Mouse (Mus musculus) spleen, adult 2 months (tissue): ENCODE results near the gene Cbx1. TPM values are rescaled to one million over a fixed set of nuclear protein-coding genes. Genes with fewer than 3 reads are reported as not detected.

Source experiments
- DNase-seq, 2 experiments: peaks; one replicate each; pipeline versions ENCODE4 v3.0.0 to v3.0.0-alpha.2; 2012 to 2021; ENCODE audit warnings: low spot score in 2 of 2, low read depth in 1 of 2
- H3K27ac ChIP-seq: fragments of 200-500 bp; 2 replicates; pipeline ENCODE4 v1.5.1; 2012; ENCODE audit warnings: low read length, inconsistent platforms; ENCODE audit not compliant: insufficient read depth
- H3K27me3 ChIP-seq: fragments of 200-500 bp; 2 replicates; pipeline ENCODE4 v1.6.1; 2012; ENCODE audit warnings: mild to moderate bottlenecking, moderate library complexity, low read length, inconsistent platforms; ENCODE audit not compliant: control insufficient read depth, insufficient read depth
- H3K36me3 ChIP-seq: fragments of 200-500 bp; 2 replicates; pipeline ENCODE4 v1.6.1; 2012; ENCODE audit warnings: mild to moderate bottlenecking, low read length, inconsistent platforms; ENCODE audit not compliant: control insufficient read depth, insufficient read depth
- H3K4me1 ChIP-seq: fragments of 200-500 bp; 2 replicates; pipeline ENCODE4 v1.6.1; 2011; ENCODE audit warnings: inconsistent platforms; ENCODE audit not compliant: control insufficient read depth, insufficient read depth, insufficient read length
- H3K4me3 ChIP-seq: fragments of 200-500 bp; 2 replicates; pipeline ENCODE4 v1.5.1; 2011; ENCODE audit warnings: mild to moderate bottlenecking, inconsistent platforms; ENCODE audit not compliant: insufficient read depth, insufficient read length; ENCODE audit errors: extremely low read depth
- CTCF ChIP-seq: fragments of 200-500 bp; IDR thresholded peaks from 2 replicates; pipeline ENCODE4 v1.5.1; 2011; ENCODE audit warnings: mild to moderate bottlenecking, inconsistent platforms; ENCODE audit not compliant: insufficient read depth, insufficient read length, insufficient replicate concordance; ENCODE audit errors: extremely low read depth
- POLR2A ChIP-seq: fragments of 200-500 bp; IDR thresholded peaks from 2 replicates; pipeline ENCODE4 v1.6.1; 2011; ENCODE audit warnings: low read depth, low read length, inconsistent platforms
- WGBS: fragments of 180-500 bp; shearing (Covaris S2); methylation state at CpG from one replicate; pipeline ENCODE4 v1.1.7; 2018; 5-methylcytosine and 5-hydroxymethylcytosine counted together
- polyA plus RNA-seq: library from polyadenylated mRNA; depleted of rRNA; stranded (reverse); fragments of >200 nt; gene quantifications from 2 replicates; pipeline ENCODE4 v1.2.3, GENCODE M21; 2012

The Cbx1 gene
- polyA plus RNA-seq, 1 experiment: 13.9 TPM

- WGBS: 91% methylated on average over 4 of the region's 4 CpGs
- Histone ChIP-seq H3K27me3 (no peaks in the 10 kb centered on the region), H3K4me1 (no peaks in the 10 kb centered on the region), H3K4me3 (no peak overlapping the region), H3K36me3 (peaks cover 24% of the 10 kb centered on the region), H3K27ac (no peak overlapping the region)
- DNase-seq: no peak
- TF ChIP-seq CTCF: no peak
- no peak for TF ChIP-seq POLR2A
Observed at GRCm38 (mm10) chr11:96813455-96813854, 24.5 kb downstream of the Cbx1 start.

GRCm38 (mm10) chr11:96813920-96814319 is 25.0 kb downstream of the Cbx1 start:
- TF ChIP-seq POLR2A: no peak
- no peak for TF ChIP-seq CTCF
- Histone ChIP-seq H3K27me3 (no peaks in the 10 kb centered on the region), H3K27ac (no peak overlapping the region), H3K36me3 (peaks cover 24% of the 10 kb centered on the region), H3K4me3 (no peak overlapping the region), H3K4me1 (no peaks in the 10 kb centered on the region)
- no peak for DNase-seq
- 94% methylated on average over 5 of the region's 5 CpGs for WGBS

- Histone ChIP-seq H3K27me3 (no peaks in the 10 kb centered on the region), H3K36me3 (peaks cover 28% of the 10 kb centered on the region), H3K4me3 (no peak overlapping the region), H3K4me1 (no peaks in the 10 kb centered on the region), H3K27ac (no peak overlapping the region)
- TF ChIP-seq CTCF (no peak), POLR2A (no peak)
- WGBS: 85% methylated on average over 2 of the region's 2 CpGs
- DNase-seq: no peak
Observed at GRCm38 (mm10) chr11:96814443-96814842, 25.5 kb downstream of the Cbx1 start.

GRCm38 (mm10) chr11:96815895-96816294 is 27.0 kb downstream of the Cbx1 start:
- 99% methylated on average over 2 of the region's 2 CpGs for WGBS
- Histone ChIP-seq H3K36me3 (peaks cover 36% of the 10 kb centered on the region), H3K4me1 (no peaks in the 10 kb centered on the region), H3K27ac (no peak overlapping the region), H3K4me3 (no peak overlapping the region), H3K27me3 (no peaks in the 10 kb centered on the region)
- TF ChIP-seq POLR2A (no peak), CTCF (no peak)
- no peak for DNase-seq

GRCm38 (mm10) chr11:96816494-96816893 is 27.6 kb downstream of the Cbx1 start:
- WGBS: 81% methylated on average over 1 of the region's 1 CpGs
- Histone ChIP-seq H3K4me3 (no peak overlapping the region), H3K4me1 (no peaks in the 10 kb centered on the region), H3K27me3 (no peaks in the 10 kb centered on the region), H3K27ac (no peak overlapping the region), H3K36me3 (peaks cover 42% of the 10 kb centered on the region)
- DNase-seq: no peak
- no peak for TF ChIP-seq POLR2A
- no peak for TF ChIP-seq CTCF

- no peak overlapping the region for H3K4me3 ChIP-seq
- WGBS: 96% methylated on average over 5 of the region's 5 CpGs
- H3K4me1 ChIP-seq: no peaks in the 10 kb centered on the region
- no peak overlapping the region for H3K27ac ChIP-seq
- no peak for DNase-seq
- no peaks in the 10 kb centered on the region for H3K27me3 ChIP-seq
- H3K36me3 ChIP-seq: peaks cover 43% of the 10 kb centered on the region
- TF ChIP-seq POLR2A (no peak), CTCF (no peak)
Observed at GRCm38 (mm10) chr11:96816979-96817378, 28.1 kb downstream of the Cbx1 start.

- WGBS: 88% methylated on average over 8 of the region's 8 CpGs
- H3K4me3 ChIP-seq: no peak overlapping the region
- H3K4me1 ChIP-seq: peaks cover 9% of the 10 kb centered on the region; the same call in 1 of the 2 replicates
- H3K36me3 ChIP-seq: peaks cover 43% of the 10 kb centered on the region
- H3K27ac ChIP-seq: no peak overlapping the region
- DNase-seq: no peak
- TF ChIP-seq POLR2A: no peak
- TF ChIP-seq CTCF: no peak
- H3K27me3 ChIP-seq: no peaks in the 10 kb centered on the region
Observed at GRCm38 (mm10) chr11:96818128-96818710, 29.3 kb downstream of the Cbx1 start.

- 93% methylated on average over 10 of the region's 10 CpGs for WGBS
- Histone ChIP-seq H3K4me1 (peaks cover 16% of the 10 kb centered on the region), H3K4me3 (no peak overlapping the region), H3K27ac (no peak overlapping the region), H3K27me3 (no peaks in the 10 kb centered on the region), H3K36me3 (peaks cover 38% of the 10 kb centered on the region)
- no peak for DNase-seq
- TF ChIP-seq POLR2A: no peak
- no peak for TF ChIP-seq CTCF
Observed at GRCm38 (mm10) chr11:96821956-96822355, 33.0 kb downstream of the Cbx1 start.
